Mouse (Mus musculus): ENCODE results near the gene Ruvbl2.

DNA sequence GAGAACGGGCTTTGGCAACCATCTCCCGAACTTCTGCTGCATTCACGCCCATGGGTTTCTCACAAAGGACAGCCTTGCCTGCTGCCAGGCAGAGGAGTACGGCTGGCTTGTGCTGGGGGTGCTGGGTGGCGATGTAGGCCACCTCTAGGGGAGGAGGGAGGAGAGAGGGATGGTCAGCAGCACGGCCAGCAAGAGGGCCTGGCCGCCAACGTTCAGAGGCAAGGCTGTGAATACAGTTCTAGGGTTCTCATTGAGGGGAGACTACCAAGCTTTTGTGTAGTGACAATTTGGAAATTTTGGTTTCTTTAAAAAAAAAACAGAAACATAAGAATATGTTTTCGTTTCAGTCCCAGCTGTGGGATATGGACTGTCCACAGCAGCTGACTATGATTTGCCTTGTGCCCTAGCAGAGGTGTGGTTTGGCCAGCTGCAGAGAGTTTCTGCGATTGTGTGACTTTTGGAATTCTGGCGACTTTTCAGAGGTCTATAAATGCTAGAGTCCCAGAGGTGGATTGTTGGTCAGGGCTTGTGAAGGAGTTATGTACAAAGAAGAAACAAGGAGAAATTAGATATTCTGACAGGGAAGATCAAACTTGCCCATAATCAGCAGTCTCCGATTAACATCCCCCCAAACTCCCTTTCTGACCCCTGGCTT lies 49.0 kb upstream of the Ruvbl2 start, which contains the start of gene Gm45808:
- TF ChIP-seq MYC (IDR thresholded peaks at IDR 0.05; ENCODE audit: low read depth, low read length) = no peak
- no peak for TF ChIP-seq POLR2AphosphoS2 (IDR thresholded peaks at IDR 0.05; ENCODE audit: low read depth, low read length)
- no peak for TF ChIP-seq POLR2A (IDR thresholded peaks at IDR 0.05; ENCODE audit: low read depth, low read length)
- no peak for TF ChIP-seq CTCF (conservative IDR thresholded peaks at IDR 0.05 in 1 of 2, IDR thresholded peaks at IDR 0.05 in 1 of 2; ENCODE audit: low read depth in 2 of 2, low read length in 2 of 2)
- no peak for TF ChIP-seq HCFC1 (IDR thresholded peaks at IDR 0.05; ENCODE audit: low read depth, low read length)
- no peak for TF ChIP-seq TCF12 (IDR thresholded peaks at IDR 0.05; ENCODE audit: low read depth, low read length)
- no peak for TF ChIP-seq RAD21 (IDR thresholded peaks at IDR 0.05; ENCODE audit: low read depth, low read length)

All from CH12.LX (cell line).